Mouse (Mus musculus): ENCODE measurements at regions not wholly inside any gene's neighbourhood (a gene's known extent, or its start where the extent isn't known, plus 50 kb on each side); places are given as distances from the start of the nearest gene placed in this dataset.

- TF ChIP-seq CTCF (IDR thresholded peaks at IDR 0.05): no peak
- intact Hi-C loops (cut with DNase I): no loop called here
- DNase-seq: peak; percentile 39
- Histone ChIP-seq H3K4me3 (no peak overlapping the region), H3K27ac (no peak overlapping the region; the same call in 1 of the 2 replicates)
Measured at GRCm38 (mm10) chr2:117693537-117693936, 350.7 kb upstream of the Rasgrp1 start.

- DNase-seq: no peak
- no peak overlapping the region for H3K4me3 ChIP-seq
- intact Hi-C loops (cut with DNase I): no loop called here
- no peak for TF ChIP-seq CTCF (IDR thresholded peaks at IDR 0.05)
- H3K27ac ChIP-seq: no peak overlapping the region
Measured at GRCm38 (mm10) chr2:117710173-117710813, 367.5 kb upstream of the Rasgrp1 start.

GRCm38 (mm10) chr2:117724066-117724465, 381.3 kb upstream of the Rasgrp1 start:
- no peak for TF ChIP-seq CTCF (IDR thresholded peaks at IDR 0.05)
- Histone ChIP-seq H3K27ac (no peak overlapping the region), H3K4me3 (no peak overlapping the region)
- DNase-seq: no peak
- intact Hi-C loops (cut with DNase I): no loop called here

GRCm38 (mm10) chr2:117731253-117731652, 380.4 kb upstream of the Thbs1 start:
- intact Hi-C loops (cut with DNase I): no loop called here
- no peak for TF ChIP-seq CTCF (IDR thresholded peaks at IDR 0.05)
- Histone ChIP-seq H3K4me3 (no peak overlapping the region), H3K27ac (no peak overlapping the region)
- no peak for DNase-seq

DNA sequence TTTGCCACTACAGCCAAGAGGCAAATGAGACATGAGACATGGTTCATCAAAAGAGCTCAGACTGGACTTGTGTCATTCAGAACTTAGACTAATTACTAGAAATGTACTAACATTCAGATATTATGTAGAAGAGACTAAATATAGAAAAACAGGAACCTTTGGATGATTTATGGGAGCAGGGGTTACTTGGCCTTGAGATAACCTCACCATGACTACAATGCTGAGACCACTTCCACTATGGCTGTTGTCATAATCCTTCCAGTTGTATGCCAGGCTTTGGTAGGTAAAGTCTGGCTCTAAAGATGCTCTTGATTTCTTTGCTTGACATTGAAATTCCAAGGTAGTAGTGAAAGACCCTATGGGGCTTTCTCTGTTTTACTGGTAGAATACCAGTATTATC, 369.3 kb upstream of the Thbs1 start:
- no peak overlapping the region for H3K4me3 ChIP-seq
- intact Hi-C loops (cut with DNase I): no loop called here
- no peak for TF ChIP-seq CTCF (IDR thresholded peaks at IDR 0.05)
- no peak for DNase-seq
- H3K27ac ChIP-seq: no peak overlapping the region

DNA sequence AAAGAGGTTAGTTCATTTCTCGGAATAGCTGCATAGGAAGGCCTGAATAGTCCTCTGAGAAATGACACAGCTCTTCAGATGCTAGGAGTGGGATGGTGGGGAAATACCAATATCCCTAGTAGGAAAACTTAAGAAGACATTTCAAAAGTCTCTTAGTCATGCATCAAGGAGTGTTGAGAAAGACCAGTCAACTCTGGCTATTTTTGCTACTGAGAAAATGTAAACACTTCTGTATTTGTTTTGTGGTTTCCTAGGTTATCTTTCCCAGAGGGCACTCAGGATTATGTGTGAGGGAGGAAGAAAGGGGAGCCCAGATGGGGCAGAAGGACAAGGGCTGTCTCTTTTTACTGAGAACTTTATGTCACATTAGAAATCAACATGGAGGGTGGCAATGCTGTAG, 367.8 kb upstream of the Thbs1 start:
- no peak for TF ChIP-seq CTCF (IDR thresholded peaks at IDR 0.05)
- no peak overlapping the region for H3K27ac ChIP-seq
- no peak overlapping the region for H3K4me3 ChIP-seq
- DNase-seq: no peak
- intact Hi-C loops (cut with DNase I): no loop called here

- TF ChIP-seq CTCF (IDR thresholded peaks at IDR 0.05): no peak
- Histone ChIP-seq H3K27ac (no peak overlapping the region), H3K4me3 (no peak overlapping the region)
- DNase-seq: no peak
- intact Hi-C loops (cut with DNase I): no loop called here
Measured at GRCm38 (mm10) chr2:117745767-117746166, 365.9 kb upstream of the Thbs1 start.

DNA sequence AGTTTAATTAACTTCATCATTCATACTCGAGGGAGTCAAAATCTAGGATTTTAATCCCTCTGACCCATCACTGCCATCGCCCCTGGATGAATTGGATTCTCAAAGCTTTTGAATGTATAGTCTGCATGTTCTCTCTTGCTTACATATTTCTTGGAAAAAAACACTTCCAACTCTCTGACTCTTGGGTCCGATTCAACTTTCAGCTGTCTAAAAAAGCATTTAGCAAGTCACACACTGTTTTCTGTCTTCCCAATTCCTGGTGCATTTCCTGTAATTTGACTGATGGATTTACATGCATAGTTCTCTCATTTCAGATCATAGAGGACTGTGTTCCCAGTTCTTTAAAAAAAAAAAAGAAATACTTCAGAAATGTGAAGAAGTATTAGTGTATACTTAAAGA, 364.5 kb upstream of the Thbs1 start:
- Histone ChIP-seq H3K4me3 (no peak overlapping the region), H3K27ac (no peak overlapping the region)
- DNase-seq: no peak
- TF ChIP-seq CTCF (IDR thresholded peaks at IDR 0.05): no peak
- intact Hi-C loops (cut with DNase I): no loop called here

- DNase-seq: peak; percentile 17
- Histone ChIP-seq H3K4me3 (no peak overlapping the region), H3K27ac (no peak overlapping the region)
- intact Hi-C loops (cut with DNase I): no loop called here
- TF ChIP-seq CTCF (IDR thresholded peaks at IDR 0.05): no peak
Measured at GRCm38 (mm10) chr2:117748892-117749291, 362.8 kb upstream of the Thbs1 start.

- Histone ChIP-seq H3K4me3 (no peak overlapping the region), H3K27ac (no peak overlapping the region)
- no peak for DNase-seq
- TF ChIP-seq CTCF (IDR thresholded peaks at IDR 0.05): no peak
- intact Hi-C loops (cut with DNase I): no loop called here
Measured at GRCm38 (mm10) chr2:117759491-117760013, 352.1 kb upstream of the Thbs1 start.

GRCm38 (mm10) chr2:117763631-117764030, 348.0 kb upstream of the Thbs1 start:
- no peak for TF ChIP-seq CTCF (IDR thresholded peaks at IDR 0.05)
- H3K4me3 ChIP-seq: no peak overlapping the region
- H3K27ac ChIP-seq: no peak overlapping the region
- intact Hi-C loops (cut with DNase I): no loop called here
- no peak for DNase-seq

GRCm38 (mm10) chr2:117765572-117765971, 346.1 kb upstream of the Thbs1 start:
- no peak for DNase-seq
- intact Hi-C loops (cut with DNase I): no loop called here
- TF ChIP-seq CTCF (IDR thresholded peaks at IDR 0.05): no peak
- Histone ChIP-seq H3K4me3 (no peak overlapping the region), H3K27ac (no peak overlapping the region)

DNA sequence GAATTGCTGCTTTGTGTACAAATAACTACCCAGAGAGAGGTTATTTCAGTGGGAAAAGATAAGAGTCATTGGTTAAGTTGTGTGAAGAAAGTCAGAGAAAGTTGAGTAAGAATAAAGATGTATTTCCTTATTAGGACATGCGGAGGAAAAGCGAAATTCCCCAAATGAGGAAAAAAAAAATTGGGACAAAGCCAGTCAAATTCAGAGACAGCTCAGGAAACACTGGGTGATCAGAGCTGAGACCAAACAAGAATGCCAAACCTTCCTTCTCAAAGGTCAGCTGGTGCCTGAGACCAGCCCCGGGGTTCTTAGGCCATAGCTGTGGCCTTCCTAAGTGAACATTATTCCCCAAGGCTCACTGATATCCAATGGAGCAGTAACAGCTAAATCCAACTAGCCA, 345.2 kb upstream of the Thbs1 start:
- H3K27ac ChIP-seq: no peak overlapping the region
- intact Hi-C loops (cut with DNase I): no loop called here

GRCm38 (mm10) chr2:117769402-117770114, 342.1 kb upstream of the Thbs1 start:
- Histone ChIP-seq H3K4me3 (no peak overlapping the region), H3K27ac (no peak overlapping the region)
- TF ChIP-seq CTCF (IDR thresholded peaks at IDR 0.05): no peak
- intact Hi-C loops (cut with DNase I): no loop called here
- no peak for DNase-seq

More for the DNA sequence above, 345.2 kb upstream of the Thbs1 start:
- TF ChIP-seq CTCF (IDR thresholded peaks at IDR 0.05): no peak
- no peak overlapping the region for H3K4me3 ChIP-seq
- DNase-seq: no peak

Measured in gastrocnemius, adult 2 months (tissue).